Mouse (Mus musculus) kidney, postnatal 4 days (tissue): ENCODE measurements at regions not wholly inside any gene's neighbourhood (a gene's known extent, or its start where the extent isn't known, plus 50 kb on each side); places are given as distances from the start of the nearest gene placed in this dataset.
A peak's percentile ranks its signal among the peaks of the same experiment; 100 is the strongest.

Source experiments
- DNase-seq, 2 experiments: peaks; one replicate each; pipeline ENCODE4 v3.0.0; 2021; ENCODE audit warnings: mixed read lengths in 2 of 2

GRCm38 (mm10) chr17:92159325-92159724, 1039.5 kb upstream of the Adcyap1 start:
- DNase-seq = no peak

DNA sequence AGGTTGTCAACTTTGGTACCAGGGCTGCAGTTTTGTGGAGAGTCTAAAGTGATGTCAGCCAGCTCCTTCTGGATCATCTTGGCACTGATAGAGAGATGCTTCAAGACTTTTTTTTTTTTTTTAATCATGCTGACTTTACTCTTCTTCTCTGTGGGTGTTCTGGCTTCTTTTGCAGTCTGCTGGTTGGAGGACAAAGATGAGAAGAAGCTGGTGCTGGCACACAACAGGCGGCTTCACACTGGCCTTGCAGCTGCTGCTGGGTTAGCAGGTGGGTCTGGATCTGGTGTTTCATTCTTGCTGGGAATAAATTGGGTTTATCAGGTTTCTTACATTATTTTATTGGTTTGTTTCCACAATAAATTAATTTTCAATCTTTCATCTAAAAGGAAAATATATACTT, 1013.1 kb upstream of the Adcyap1 start:
- no peak for DNase-seq

- DNase-seq = peak; percentile 1 to 4
Measured at GRCm38 (mm10) chr17:92210730-92211129, 988.1 kb upstream of the Adcyap1 start.

- no peak for DNase-seq
Measured at GRCm38 (mm10) chr17:92216464-92216863, 982.4 kb upstream of the Adcyap1 start.
